Mouse (Mus musculus) skeletal muscle tissue, adult 2 months (tissue): Measurements from ENCODE around the gene Fezf2.

Experiments used
- DNase-seq: peaks from one replicate; pipeline ENCODE4 v3.0.0-alpha.2; 2012; ENCODE audit warnings: low read depth, low spot score

The Fezf2 gene

GRCm38 (mm10) chr14:12348089-12348488 is at the start of gene Fezf2:
Gene Fezf2, minus strand, starts transcription at chr14:12348189.
- no peak for DNase-seq

DNA sequence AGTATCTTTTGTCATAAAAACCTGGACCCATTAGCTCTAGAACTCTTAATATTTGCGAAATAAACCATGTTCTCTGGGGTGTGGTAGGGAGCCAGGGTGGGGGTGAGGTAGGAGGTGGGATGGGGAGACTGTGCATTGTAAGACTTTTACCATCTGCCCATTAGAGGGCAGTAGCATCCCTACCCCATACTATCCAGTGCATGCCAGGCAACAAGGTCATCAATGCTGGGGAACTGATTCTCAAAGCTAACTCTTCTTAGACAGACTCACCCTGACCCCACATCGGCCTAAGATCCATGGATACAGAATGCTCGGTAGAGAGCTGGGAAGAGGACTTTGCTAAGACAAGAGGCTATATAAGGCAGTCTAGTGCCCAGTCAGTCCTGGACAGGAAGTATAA is 49.6 kb upstream of the Fezf2 start:
- no peak for DNase-seq

DNA sequence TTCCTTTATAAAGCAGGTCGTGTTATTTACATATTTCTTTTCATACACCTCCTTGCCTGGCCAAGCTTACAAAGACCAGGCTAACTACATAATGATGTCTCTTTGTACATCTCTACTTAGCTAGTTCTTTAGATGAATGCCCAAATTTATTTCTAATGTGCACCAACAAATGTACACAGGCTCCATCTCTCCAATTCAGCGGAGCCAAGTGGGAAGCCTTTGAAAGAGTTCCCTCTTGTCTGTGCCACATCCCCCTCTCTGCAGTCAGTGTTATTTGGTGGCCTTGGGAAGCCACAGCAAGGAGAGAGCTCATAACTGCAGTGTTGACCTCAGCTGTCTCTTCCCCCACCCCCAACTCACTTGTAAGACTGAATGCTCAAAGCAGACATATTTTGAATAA is 46.3 kb upstream of the Fezf2 start:
- DNase-seq, result no peak

DNA sequence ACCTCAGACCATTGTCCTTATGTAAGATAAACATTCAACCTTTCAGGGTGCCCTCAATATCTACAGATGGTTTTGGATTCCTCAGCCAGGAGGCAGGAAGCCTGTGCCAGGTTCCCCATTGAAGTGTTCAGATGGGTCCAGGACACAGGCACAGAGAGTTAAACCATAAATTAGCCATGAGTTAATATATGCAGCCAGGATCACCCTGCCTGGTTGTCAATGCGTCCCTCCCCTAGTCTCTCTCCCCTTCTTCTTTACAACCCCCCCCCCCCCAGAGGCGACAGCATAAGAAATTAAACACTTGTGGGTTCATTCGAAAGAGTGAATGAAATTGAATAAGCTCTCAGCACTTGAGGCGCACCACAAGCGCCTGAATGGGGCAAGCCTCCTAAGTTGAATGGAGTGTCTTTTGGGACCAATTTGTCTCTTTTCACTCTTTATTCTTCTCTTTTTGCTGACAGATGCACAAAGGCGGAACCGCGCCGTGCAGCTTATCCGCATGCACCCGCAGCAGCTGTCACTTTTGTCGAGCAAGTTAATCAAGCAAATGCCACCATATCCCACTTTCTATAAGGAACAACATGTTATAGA is 45.4 kb upstream of the Fezf2 start:
- no peak for DNase-seq

DNA sequence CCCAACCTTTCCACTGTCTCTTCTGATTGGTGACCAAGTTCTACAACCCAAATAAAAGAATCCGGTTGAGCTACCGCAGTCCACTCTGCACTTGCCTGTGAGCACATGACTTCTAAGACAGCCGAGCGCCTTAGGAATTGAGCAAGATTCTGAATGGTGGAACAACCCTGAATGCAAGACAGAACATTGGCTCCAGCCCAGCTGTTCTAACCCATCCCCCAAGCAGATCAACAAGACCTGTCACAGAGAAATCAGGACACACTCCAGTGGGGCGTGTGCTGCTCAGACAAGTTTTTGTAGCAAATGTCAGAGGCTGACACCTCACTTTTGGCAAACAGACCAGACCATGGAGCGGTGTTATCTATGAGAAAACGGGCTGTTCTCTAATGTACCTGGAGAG is 43.2 kb upstream of the Fezf2 start:
- no peak for DNase-seq

GRCm38 (mm10) chr14:12388806-12389436 is 40.9 kb upstream of the Fezf2 start:
- no peak for DNase-seq

DNA sequence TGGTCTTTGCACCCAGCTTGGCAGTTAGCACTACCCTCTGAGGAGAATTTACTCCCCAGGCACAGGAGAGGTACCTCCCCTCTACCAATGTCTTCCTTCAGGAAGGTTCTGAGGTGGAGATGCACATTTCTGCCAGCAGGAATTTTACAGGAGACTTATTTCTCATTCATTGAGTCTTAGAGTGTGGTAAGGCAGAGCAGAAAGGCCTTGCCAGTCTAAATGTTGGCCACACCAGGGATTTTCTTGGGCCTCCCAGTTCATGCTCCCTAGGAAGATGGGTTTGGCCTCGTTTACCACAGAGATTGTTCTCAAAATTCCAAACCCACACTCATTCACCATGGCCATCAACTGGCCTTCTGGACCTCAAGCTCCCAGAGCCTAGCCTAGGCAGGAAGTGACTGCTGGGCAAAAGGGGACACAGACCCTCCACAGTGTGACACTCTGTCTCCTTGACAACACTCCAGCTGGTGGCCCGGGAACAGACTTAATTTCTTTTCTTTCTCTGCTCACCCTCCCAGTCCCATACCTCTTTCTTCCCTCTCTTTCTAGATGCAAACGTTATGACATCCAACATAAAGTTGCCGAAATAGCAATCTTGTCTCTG is 40.3 kb upstream of the Fezf2 start:
- no peak for DNase-seq

GRCm38 (mm10) chr14:12387176-12387575 is 39.2 kb upstream of the Fezf2 start:
- no peak for DNase-seq

DNA sequence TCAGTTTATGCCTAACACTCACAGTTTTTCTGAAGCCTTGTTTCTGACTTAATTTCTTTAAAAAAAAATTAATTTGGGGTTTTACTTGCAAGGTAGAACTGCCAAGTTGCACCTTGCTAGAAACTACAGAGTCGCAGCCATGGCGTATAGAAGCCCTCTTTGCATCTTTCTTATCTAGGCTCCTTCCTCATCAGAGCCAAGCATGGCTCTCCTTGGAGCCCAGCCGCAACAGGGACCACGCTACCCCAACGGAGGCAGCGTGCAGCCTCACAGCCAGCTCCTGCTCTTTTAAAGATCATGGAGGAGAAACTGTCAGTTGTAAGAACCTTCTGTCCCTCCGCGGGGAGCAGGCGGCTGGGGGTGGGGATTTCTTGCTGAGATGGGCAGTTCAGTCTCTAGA is 29.9 kb upstream of the Fezf2 start:
- no peak for DNase-seq

DNA sequence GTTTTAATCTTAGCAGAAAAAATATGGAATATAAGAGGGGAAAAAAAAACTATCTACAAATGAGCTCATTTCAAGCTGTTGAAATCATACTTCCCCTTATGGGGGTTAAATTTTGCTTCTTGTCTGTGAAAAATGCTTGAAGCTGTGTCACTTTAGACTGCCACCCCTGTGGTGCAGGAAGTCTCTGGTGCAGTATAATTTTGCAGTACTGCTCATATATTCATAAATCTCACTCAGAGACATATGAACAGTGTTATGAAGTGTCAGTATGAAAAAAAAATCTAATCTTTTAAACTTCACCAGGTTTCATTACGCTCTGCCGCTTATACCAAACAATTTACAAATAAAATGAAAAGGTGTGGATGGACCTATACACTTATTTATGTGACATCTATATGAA is 29.3 kb upstream of the Fezf2 start:
- no peak for DNase-seq

- DNase-seq, result no peak
These were observed 27.5 kb upstream of the Fezf2 start for GRCm38 (mm10) chr14:12375451-12375850.

GRCm38 (mm10) chr14:12350271-12350916 is 2.4 kb upstream of the Fezf2 start:
- DNase-seq, result no peak

DNA sequence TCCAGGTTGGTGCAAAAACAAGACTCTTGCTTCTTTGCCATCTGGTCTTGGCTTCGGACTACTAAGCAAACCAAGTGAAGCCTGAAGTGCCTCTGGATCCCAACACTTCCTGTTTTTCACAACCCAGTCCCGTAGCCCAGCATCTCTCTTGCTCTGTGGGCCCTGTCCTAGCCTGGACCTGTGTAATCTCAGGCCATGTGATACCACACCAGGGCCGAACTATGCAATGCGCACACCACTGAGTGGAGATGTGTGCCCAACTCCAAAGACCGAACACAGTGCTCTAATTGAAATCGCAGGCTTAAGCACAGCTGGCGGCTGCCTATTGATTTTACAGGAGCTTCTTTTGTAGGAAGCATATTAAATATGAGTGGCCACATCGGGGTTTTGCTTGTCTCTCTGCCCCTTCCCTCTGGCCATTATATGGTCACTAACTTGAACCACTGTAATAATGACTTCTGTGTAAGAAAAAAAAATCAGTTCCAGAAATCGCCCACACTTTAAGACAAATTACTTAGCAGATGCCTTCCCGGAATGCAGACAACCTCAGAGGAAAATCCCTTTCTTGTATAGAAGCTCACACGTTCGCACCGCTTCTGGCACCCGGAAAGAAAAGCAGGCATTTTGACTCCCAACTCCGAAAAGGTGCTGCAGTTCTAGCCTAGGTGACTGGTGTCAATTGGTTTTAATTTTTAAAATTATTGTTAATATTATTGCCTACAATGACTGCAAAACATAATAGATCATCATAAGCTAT is 1.5 kb upstream of the Fezf2 start:
- DNase-seq, result no peak

DNA sequence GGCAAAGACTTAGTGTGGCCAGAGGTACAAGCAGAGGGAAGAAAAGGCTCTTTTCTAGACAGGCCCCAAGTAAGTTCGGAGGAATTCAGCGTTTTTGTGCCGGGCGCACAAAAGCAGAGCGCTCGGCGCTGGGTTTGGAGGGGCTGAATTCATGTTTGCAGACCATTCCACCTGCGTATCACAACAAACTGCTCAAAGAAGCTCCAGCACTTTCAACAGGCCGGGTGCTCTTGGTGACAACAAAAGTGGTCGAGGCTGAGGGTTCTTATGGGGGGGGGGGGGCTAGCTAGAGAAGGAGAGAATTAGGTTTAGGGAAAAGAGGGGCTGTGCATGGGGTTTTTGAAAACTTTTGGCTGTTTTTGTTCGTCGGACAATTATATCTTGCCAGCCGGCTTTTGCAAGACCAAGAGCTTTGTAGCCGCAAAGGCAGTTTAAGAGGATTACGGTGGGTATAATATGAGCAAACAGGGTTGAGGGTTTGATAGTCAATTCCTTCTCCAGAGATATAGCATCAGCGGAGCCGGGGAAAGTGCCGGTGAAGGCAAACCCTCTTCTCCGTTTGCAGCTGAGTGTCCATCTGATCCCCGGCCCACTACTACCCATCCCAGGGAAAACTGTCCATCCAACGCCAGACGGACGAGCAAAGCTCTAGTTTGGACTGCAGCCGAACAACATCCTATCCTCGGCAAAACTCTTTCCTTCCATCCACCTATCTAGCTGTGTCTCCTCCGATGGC is 956 bp downstream of the Fezf2 start:
- no peak for DNase-seq

DNA sequence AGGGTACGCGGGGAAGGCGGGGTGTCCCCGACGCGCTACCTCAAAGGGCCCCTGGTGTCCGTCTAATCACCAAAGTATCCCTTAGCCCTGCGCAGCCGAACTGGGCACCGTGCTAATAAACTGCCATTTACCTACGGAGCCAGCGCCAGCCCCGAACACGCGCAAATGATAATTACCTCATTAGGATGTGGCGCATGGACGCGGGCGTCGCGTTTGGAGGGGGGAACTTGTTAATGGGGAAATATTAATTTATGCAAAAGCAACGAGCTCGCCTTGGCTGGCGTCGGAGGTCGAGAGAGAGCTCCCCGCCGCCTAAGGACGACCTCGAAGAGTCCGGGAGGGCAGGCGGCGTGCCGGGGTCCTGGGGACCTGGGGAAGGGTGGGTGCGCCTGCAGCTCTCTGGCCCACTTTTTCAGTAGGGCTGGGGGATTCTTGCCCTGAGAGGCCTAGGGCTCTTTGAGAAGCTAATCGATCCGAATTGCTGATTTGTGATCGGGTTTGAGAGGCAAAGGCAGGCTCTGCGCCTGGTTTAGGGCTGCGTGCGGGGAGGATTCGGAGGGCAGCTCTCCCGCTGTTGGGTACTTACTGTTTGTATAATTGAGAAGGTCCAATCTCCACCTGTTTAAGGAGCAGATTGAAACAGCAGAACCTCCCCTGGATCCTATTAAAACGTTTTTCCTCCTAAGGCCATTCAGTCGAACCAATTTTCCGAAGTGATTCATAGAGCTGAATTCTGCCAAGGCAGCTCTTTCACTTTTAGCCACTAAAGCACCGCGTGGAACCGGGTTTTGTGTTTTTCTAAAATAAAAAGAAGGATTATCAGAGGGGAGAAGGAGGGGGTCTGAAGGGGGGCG is 1.8 kb downstream of the Fezf2 start:
- DNase-seq, result no peak

- no peak for DNase-seq
These were observed 2.6 kb downstream of the Fezf2 start for GRCm38 (mm10) chr14:12345241-12345921.

DNA sequence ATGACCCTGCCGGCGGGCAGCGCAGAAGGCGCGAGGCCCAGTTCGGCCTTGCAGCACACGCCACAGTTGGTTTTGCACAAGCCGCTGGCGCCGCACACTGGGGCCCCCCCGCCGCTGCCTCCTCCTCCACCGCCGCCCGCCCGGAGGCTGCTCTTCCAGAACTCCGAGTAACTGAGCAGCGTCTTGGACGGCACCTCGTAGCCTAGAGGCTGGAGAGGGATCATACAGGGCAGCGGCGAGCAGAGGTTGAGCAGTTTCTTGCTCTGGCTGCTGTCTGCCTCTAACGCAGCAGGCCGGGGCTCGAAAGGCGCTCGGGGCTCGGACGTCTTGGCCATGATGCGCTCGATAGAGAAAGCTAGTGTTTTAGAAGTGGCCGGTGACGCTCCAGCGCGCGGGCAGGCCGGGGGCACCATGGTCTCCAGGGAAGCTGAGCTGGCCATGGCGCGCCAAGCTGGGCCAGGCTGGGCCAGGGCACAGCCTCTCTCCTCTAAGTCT is 3.2 kb downstream of the Fezf2 start:
- no peak for DNase-seq

DNA sequence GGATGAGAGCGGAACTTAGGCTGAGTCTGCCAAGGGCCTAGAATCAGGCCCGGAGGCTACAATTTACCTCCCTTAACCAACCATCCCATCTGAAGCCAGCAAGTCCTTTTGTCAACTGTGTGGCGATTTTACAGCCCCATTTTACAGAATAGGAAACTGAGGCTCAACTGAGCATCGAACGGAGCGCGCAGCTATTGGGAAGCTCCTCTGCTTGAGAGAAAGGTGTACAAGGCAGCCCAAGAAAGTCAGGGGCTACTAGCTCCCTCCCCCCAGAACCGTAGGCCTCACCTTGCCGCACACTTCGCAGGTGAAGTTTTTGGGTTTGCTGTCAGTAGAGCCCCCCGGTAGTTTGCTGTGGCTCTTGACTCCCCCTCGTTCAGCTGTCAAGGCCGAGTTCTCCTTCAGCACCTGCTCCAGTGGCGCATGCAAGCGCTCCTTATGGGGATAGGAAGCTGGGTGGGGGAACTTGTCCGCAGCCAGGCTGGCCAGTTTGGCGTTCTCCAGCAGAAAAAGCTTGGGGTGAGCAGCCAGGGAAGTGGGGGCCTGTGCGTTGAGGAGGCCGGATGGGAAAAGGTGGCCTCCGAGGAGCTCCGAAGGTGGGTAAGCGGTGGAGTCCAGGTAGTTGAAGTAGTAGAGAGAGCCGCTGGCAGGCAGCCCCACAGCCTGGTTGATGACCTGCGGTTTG is 3.8 kb downstream of the Fezf2 start:
- DNase-seq, result no peak

- no peak for DNase-seq
These were observed 4.5 kb downstream of the Fezf2 start for GRCm38 (mm10) chr14:12343451-12343941.
